Mouse (Mus musculus) liver, adult 2 months (tissue): ENCODE data around the gene Rpap3.

Experiments used
- CTCF ChIP-seq: fragments of 200-500 bp; IDR thresholded peaks from 2 replicates; pipeline ENCODE4 v1.5.1; 2011; ENCODE audit warnings: low read depth, low read length, control low read depth
- POLR2A ChIP-seq: fragments of 200-500 bp; IDR thresholded peaks from 2 replicates; pipeline ENCODE4 v1.6.1; 2011; ENCODE audit warnings: low read length, control low read depth; ENCODE audit not compliant: insufficient read depth; ENCODE audit errors: extremely low read depth

DNA sequence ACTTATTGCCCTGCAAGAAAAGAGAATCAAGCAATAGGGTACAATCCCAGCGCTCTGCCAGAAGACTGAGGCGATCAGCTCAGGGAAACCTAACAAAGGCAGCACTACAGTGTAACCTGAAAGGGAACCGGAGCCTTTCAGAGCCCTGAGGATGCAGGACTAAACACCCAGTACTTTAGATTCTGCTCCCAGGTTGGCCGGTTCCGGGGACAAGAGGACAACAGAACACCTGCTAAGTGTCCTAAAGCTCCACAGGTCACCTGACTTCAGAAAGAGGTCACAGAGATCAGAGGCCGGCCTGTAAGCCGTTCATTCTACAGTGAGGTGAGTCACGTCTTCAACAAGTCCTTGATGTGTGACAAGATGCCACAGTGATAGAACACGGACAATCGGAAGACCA, 9.0 kb downstream of the Rpap3 start:
- TF ChIP-seq POLR2A = no peak
- no peak for TF ChIP-seq CTCF
